Mouse (Mus musculus) layer of hippocampus, adult 2 months (tissue): ENCODE data around the gene Hsp90ab1. TPM values are rescaled to one million over a fixed set of nuclear protein-coding genes. Genes with fewer than 3 reads are reported as not detected.
A peak's percentile ranks its signal among the peaks of the same experiment; 100 is the strongest.

Experiments
- DNase-seq, 2 experiments: peaks; one replicate each; pipeline ENCODE4 v3.0.0; 2022; ENCODE audit warnings: low spot score in 2 of 2
- H3K27ac ChIP-seq: fragments of 200-600 bp; 2 replicates; pipeline ENCODE4 v1.8.1; 2022
- H3K4me3 ChIP-seq: fragments of 200-600 bp; 2 replicates; pipeline ENCODE4 v1.8.1; 2022; ENCODE audit warnings: mild to moderate bottlenecking
- CTCF ChIP-seq: fragments of 200-600 bp; conservative IDR thresholded peaks from 2 replicates; pipeline ENCODE4 v1.8.1; 2022; ENCODE audit warnings: antibody characterized with exemption, mild to moderate bottlenecking, moderate library complexity
- total RNA-seq, 2 experiments: library from RNA; stranded (reverse); gene quantifications; 2 replicates each; pipeline ENCODE4 v1.2.3; 2021

Gene Hsp90ab1
- total RNA-seq, 2 experiments from 2014 or later: 1,695 to 1,765 TPM

- no peak for DNase-seq
- H3K4me3 ChIP-seq: no peak overlapping the region
- TF ChIP-seq CTCF: no peak
- no peak overlapping the region for H3K27ac ChIP-seq
Observed at GRCm38 (mm10) chr17:45593479-45593878, 20.4 kb upstream of the Hsp90ab1 start.

GRCm38 (mm10) chr17:45592606-45593431 lies 19.7 kb upstream of the Hsp90ab1 start:
- Histone ChIP-seq H3K27ac (peak overlapping the region; percentile 58), H3K4me3 (no peak overlapping the region; the same call in 1 of the 2 replicates)
- TF ChIP-seq CTCF: no peak
- no peak for DNase-seq

DNA sequence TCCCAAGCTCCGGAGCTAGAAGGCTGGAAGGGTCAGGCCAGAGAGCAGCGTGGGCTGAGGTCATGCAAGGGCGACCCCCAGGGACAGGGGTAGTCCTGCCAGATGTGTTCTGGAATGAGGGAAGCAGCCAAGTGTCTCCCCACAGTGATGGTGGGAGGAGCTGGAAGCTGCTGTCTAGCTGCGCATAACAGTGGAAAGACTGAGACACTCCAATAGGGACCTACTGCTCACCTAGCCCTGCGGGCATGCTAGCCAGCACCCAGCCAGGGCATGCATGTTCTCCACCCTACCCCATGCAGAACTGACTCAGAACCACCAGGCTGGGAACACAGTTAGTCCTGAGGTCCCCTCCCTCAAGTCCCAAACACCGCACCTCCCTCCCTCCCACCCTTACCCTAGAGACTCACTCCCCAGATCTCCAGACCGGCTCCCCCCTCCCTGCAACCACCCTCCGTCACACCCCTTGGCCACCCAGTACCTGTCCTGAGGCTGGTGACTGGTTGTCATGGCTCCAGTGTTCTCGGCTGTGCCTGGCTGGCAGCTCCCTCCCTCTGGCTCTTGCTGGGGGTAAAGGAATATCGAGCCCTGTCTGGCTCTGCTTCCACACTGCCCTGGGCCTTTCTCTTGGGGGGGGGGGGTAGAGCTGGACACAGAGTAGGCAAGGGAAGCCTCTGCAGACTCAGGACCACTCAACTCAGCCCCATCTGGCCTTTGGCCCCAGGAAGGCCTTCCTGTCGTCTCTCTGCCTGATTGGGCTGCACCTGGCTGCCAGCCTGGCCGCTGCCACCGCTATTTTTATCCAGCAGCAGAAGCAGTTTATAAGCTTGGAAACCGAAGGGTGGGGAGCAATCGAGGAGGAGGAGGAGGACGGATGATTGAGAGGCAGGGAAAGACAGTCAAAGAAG lies 18.9 kb upstream of the Hsp90ab1 start:
- peak overlapping the region; percentile 58 for H3K27ac ChIP-seq
- H3K4me3 ChIP-seq: peak overlapping the region; percentile 15; the same call in 1 of the 2 replicates
- no peak for TF ChIP-seq CTCF
- no peak for DNase-seq

- no peak for DNase-seq
- no peak for TF ChIP-seq CTCF
- Histone ChIP-seq H3K4me3 (no peak overlapping the region), H3K27ac (no peak overlapping the region)
Observed at GRCm38 (mm10) chr17:45590410-45590809, 17.3 kb upstream of the Hsp90ab1 start.

DNA sequence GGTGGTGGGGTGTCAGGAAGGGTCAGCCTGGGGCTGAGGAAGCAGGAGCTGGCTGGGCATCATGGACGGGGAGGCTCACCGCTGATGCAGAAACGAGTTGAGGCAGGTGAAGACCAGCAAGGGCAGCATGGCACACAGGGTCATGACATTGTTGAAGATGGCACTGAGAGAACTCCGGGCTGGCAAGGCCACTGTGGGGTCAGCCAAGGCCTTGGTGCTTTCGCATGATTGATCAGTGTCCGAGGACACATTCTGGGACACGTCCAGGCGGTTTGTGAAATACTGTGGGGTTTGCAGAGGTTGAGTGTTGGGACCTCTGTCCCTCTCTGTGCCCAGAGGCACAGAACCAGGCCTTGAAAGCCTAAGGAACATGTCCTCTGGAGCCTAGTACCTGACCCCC lies 16.8 kb upstream of the Hsp90ab1 start:
- Histone ChIP-seq H3K4me3 (no peak overlapping the region), H3K27ac (no peak overlapping the region)
- DNase-seq: no peak
- TF ChIP-seq CTCF: no peak

GRCm38 (mm10) chr17:45589236-45589635 lies 16.2 kb upstream of the Hsp90ab1 start:
- H3K4me3 ChIP-seq: no peak overlapping the region
- TF ChIP-seq CTCF: no peak
- no peak overlapping the region for H3K27ac ChIP-seq
- DNase-seq: no peak

DNA sequence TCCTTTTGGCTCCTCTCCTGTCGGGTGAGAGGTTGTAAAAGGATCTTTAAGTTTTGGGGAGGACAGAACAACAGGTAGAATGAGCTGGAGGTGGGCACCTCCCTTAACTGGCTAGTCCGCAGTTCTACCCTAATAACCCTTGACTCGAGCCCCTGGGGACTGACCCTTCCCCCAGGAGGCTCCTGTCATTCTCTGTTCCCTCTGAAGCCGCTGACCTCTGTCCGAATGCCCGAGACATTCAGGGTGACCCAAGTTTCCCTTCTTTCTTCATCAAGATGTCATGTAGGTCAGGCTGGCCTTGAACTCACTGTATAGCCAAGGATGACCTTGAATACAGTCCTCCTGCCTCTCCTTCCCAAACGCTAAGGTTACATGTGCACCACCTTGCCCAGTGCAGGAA lies 15.3 kb upstream of the Hsp90ab1 start:
- Histone ChIP-seq H3K4me3 (no peak overlapping the region), H3K27ac (no peak overlapping the region)
- TF ChIP-seq CTCF: no peak
- DNase-seq: no peak

DNA sequence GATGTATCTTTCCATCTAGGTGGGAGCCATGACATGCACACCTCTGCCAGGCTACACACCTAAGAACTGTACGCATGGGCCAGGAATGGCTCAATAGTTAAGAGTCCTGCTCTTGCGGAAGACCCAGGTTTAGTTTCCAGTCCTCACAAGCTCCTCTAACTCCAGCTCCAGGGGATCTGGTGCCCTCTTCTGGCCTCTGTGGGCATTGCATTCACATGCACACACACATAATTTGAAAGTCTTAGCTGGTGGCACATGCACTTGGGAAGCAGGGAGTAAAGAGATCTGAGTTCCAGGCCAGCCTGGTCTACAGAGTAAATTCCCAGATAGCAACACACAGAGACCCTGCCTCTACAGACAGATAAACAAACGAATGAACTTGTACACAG lies 13.4 kb upstream of the Hsp90ab1 start:
- no peak overlapping the region for H3K4me3 ChIP-seq
- DNase-seq: no peak
- peak; percentile 64 for TF ChIP-seq CTCF
- H3K27ac ChIP-seq: no peak overlapping the region

- no peak for DNase-seq
- no peak for TF ChIP-seq CTCF
- Histone ChIP-seq H3K27ac (peak overlapping the region; percentile 70), H3K4me3 (no peak overlapping the region)
Observed at GRCm38 (mm10) chr17:45585725-45586448, 12.8 kb upstream of the Hsp90ab1 start.

DNA sequence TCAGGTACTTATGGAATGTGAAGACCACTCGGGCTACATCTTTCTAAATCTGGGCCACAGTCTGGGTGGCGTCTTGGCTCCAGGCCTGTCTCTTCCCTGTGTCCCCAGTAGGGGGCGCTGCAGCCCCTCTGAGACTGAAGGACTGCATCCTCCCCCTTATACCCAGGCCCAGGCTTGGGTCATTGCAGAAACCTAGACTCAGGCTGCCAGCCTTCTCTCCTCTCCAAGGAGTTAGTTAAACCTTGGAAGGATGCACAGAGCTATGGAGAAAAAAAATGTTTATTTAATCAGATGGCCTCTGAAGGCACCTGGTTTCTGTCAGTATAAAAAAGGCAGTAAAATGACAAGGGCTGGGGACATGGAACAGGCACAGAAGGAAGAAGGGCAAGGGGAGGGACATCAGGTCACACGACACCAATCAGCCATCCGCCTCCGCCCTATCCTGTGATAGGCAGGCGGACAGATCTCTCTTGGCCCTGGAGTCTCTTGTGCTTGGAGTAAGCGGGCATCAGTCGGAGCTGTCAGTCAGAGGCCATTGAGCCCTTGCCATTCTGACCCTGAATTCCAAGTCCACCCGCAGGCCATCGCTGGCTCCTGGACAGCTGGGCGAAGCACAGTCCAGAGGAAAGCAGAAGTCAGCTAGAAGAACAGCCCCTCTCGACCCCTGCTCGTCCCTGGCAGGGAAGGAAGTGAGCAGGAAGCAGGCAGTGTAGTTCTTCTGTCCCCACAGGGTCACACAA lies 12.0 kb upstream of the Hsp90ab1 start:
- TF ChIP-seq CTCF: peak; percentile 99
- Histone ChIP-seq H3K4me3 (no peak overlapping the region; the same call in 1 of the 2 replicates), H3K27ac (peak overlapping the region; percentile 70)
- peak; percentile 70 to 77 for DNase-seq

DNA sequence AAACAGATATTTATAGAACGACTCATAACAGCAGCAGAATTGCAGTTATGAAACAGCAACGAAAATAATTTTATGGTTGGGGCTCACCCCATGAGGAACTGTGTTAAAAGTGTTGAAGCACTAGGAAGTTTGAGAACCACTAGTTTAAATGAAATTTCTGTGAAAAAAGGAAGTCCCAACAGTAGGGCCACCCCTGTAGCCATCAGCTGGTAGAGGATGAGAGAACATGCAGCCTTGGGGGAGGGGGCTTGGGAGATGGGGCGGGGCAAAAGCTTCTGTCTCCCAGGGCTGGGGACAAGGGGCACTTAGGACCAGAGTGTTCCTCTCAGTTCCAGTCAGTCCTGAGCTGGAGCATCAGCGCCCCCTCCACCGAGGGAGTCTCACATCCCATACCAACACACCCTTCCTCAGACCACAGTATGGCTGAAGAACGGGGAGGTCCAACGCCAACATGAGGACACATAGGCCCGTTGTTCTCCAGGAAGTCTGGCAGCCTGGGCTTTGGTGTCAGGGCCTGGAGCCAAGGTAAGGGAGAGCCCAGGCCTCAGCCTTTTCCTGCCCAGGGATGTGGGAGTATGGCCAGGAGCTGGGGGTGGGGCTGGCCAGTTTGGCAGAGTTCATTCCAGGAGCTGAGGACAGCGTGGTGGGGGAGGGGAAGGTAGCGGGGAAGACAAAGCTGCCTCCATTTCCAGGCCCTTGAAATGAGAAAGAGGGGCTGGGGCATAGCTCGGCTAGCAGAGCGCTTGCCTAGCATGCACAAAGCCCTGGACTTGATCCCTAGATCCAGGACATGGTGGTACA lies 11.2 kb upstream of the Hsp90ab1 start:
- no peak for TF ChIP-seq CTCF

More for the DNA sequence above, 11.2 kb upstream of the Hsp90ab1 start:
- Histone ChIP-seq H3K27ac (peak overlapping the region; percentile 70), H3K4me3 (no peak overlapping the region; the same call in 1 of the 2 replicates)
- peak; percentile 70 to 77 for DNase-seq
